13 mouse cellular contexts compared by ENCODE assay signal in the genomic region with DNA sequence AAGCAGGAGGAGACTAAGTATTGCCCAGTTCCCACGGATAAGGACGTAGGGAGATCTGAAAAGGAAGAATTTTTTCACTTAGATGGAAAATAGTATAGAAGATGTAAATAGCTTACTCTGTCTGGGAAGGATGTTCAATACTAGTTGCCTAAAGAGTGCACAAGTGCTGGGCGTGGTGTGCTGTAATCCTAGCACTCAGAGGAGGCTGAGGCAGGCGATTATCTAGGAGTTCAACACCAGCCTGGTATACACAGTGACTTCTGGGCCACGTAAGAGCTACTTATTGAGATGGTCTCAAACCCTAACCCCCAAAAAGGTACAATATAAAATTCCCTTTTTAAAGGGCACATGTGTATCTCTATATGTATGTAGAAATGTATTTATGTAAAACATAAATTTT. TPM values are rescaled to one million over a fixed set of nuclear protein-coding genes. Genes with fewer than 3 reads are reported as not detected.
DNase-seq lines count a peak whose midpoint lies in the region; ATAC-seq and TF ChIP-seq lines count a peak whose summit lies in the region.
"Had no signal": no experiment of that assay in that cellular context is flagged by ENCODE, and none has a peak within 500 bp of the region (broad histone marks: within the 10 kb centered on the region; RNA-seq: fewer than 3 reads in every experiment).

No protein-coding gene starts in this region.

- ATAC-seq in forebrain, embryonic 13.5 days = no peak
- no peak for ATAC-seq in forebrain, postnatal 0 days
- no peak for ATAC-seq in midbrain, embryonic 11.5 days (ENCODE audit: low FRiP score)
- ATAC-seq in limb, embryonic 14.5 days (ENCODE audit: low FRiP score, low read depth) = no peak
- no peak for ATAC-seq in neural tube, embryonic 15.5 days (ENCODE audit: low FRiP score)

- no peak for TF ChIP-seq CTCF in forebrain, postnatal 0 days (IDR thresholded peaks at IDR 0.05; ENCODE audit: low read depth)

- 77% methylated on average over 5 of the region's 5 CpGs for WGBS in forebrain, embryonic 13.5 days
- WGBS in forebrain, postnatal 0 days = 79% methylated on average over 5 of the region's 5 CpGs
- WGBS in midbrain, embryonic 10.5 days = 88% methylated on average over 5 of the region's 5 CpGs
- 88% methylated on average over 5 of the region's 5 CpGs for whole genome bisulfite sequencing in midbrain, embryonic 11.5 days
- WGBS in limb, embryonic 14.5 days = 86% methylated on average over 5 of the region's 5 CpGs
- WGBS in neural tube, embryonic 15.5 days = 86% methylated on average over 5 of the region's 5 CpGs

- DNase-seq in forebrain, postnatal 0 days = no peak
- DNase-seq in midbrain, embryonic 10.5 days (ENCODE audit: low spot score) = no peak
- no peak for DNase-seq in midbrain, embryonic 11.5 days (ENCODE audit: low spot score, missing footprints)
- DNase-seq in limb, embryonic 14.5 days (ENCODE audit: low spot score) = no peak
- no peak for DNase-seq in left cerebral cortex, postnatal 36 days (ENCODE audit: low spot score in 2 of 2)
- no peak for DNase-seq in kidney, adult 18-20 months
- DNase-seq: adrenal gland, postnatal 10 days; cerebellum, adult 9-11 months; heart, postnatal 10 days; lung, postnatal 36 days had no signal

- intact Hi-C loops in left cerebral cortex, postnatal 36 days (cut with DNase I) = no loop called here

- H3K9ac ChIP-seq in forebrain, embryonic 13.5 days = no peak overlapping the region
- H3K9ac ChIP-seq in forebrain, postnatal 0 days = no peak overlapping the region
- H3K9ac ChIP-seq in midbrain, embryonic 11.5 days (ENCODE audit: low read length) = no peak overlapping the region
- H3K9ac ChIP-seq in limb, embryonic 14.5 days (ENCODE audit: low read depth, low read length, severe bottlenecking) = no peak overlapping the region
- no peak overlapping the region for H3K9ac ChIP-seq in neural tube, embryonic 15.5 days (replicated peaks)

- H3K27me3 ChIP-seq in forebrain, embryonic 13.5 days = no peaks in the 10 kb centered on the region
- H3K27me3 ChIP-seq in forebrain, postnatal 0 days (ENCODE audit: insufficient read depth, low read length) = no peaks in the 10 kb centered on the region
- no peaks in the 10 kb centered on the region for H3K27me3 ChIP-seq in midbrain, embryonic 10.5 days (ENCODE audit: low read depth, poor library complexity, severe bottlenecking)
- H3K27me3 ChIP-seq in midbrain, embryonic 11.5 days (ENCODE audit: control insufficient read depth, insufficient read depth, low read length) = no peaks in the 10 kb centered on the region
- H3K27me3 ChIP-seq in limb, embryonic 14.5 days (ENCODE audit: control insufficient read depth, insufficient read depth, low read length) = no peaks in the 10 kb centered on the region
- H3K27me3 ChIP-seq in neural tube, embryonic 15.5 days (replicated peaks) = no peaks in the 10 kb centered on the region

- no peak overlapping the region for H3K4me3 ChIP-seq in forebrain, embryonic 13.5 days
- H3K4me3 ChIP-seq in forebrain, postnatal 0 days (ENCODE audit: low read depth, low read length) = no peak overlapping the region
- peak overlapping the region; percentile 99 for H3K4me3 ChIP-seq in midbrain, embryonic 10.5 days
- H3K4me3 ChIP-seq in midbrain, embryonic 11.5 days (ENCODE audit: low read depth, low read length) = no peak overlapping the region
- 0 out of 2 replicates have a peak overlapping the region, but pooled peaks have one; percentile 5 for H3K4me3 ChIP-seq in limb, embryonic 14.5 days (replicated peaks; ENCODE audit: low read length)
- H3K4me3 ChIP-seq in neural tube, embryonic 15.5 days (replicated peaks) = no peak overlapping the region

- peaks cover 21% of the 10 kb centered on the region for H3K4me1 ChIP-seq in forebrain, embryonic 13.5 days
- peaks cover 6% of the 10 kb centered on the region; the same call in 1 of the 2 replicates for H3K4me1 ChIP-seq in forebrain, postnatal 0 days (ENCODE audit: insufficient read depth)
- peaks cover 28% of the 10 kb centered on the region for H3K4me1 ChIP-seq in midbrain, embryonic 10.5 days
- peaks cover 8% of the 10 kb centered on the region; the same call in 1 of the 2 replicates for H3K4me1 ChIP-seq in midbrain, embryonic 11.5 days (ENCODE audit: control insufficient read depth, insufficient read depth, low read length)
- peaks cover 4% of the 10 kb centered on the region for H3K4me1 ChIP-seq in limb, embryonic 14.5 days (ENCODE audit: control insufficient read depth, insufficient read depth, low read length)
- H3K4me1 ChIP-seq in neural tube, embryonic 15.5 days = peaks cover 43% of the 10 kb centered on the region

- H3K9me3 ChIP-seq in forebrain, embryonic 13.5 days (replicated peaks) = no peaks in the 10 kb centered on the region
- H3K9me3 ChIP-seq in forebrain, postnatal 0 days (ENCODE audit: low read length) = no peaks in the 10 kb centered on the region
- H3K9me3 ChIP-seq in midbrain, embryonic 10.5 days (replicated peaks) = no peaks in the 10 kb centered on the region
- no peaks in the 10 kb centered on the region for H3K9me3 ChIP-seq in midbrain, embryonic 11.5 days (ENCODE audit: control insufficient read depth, low read length)
- H3K9me3 ChIP-seq in limb, embryonic 14.5 days (ENCODE audit: control insufficient read depth, low read length) = no peaks in the 10 kb centered on the region
- no peaks in the 10 kb centered on the region for H3K9me3 ChIP-seq in neural tube, embryonic 15.5 days (replicated peaks)

- peak overlapping the region; percentile 34 for H3K4me2 ChIP-seq in forebrain, embryonic 13.5 days
- no peak overlapping the region for H3K4me2 ChIP-seq in forebrain, postnatal 0 days (ENCODE audit: low read depth)
- no peak overlapping the region for H3K4me2 ChIP-seq in midbrain, embryonic 11.5 days
- 0 out of 2 replicates have a peak overlapping the region, but pooled peaks have one; percentile 17 for H3K4me2 ChIP-seq in limb, embryonic 14.5 days (replicated peaks; ENCODE audit: low read depth, low read length, severe bottlenecking)
- peak overlapping the region; percentile 22 for H3K4me2 ChIP-seq in neural tube, embryonic 15.5 days

- peaks cover 10% of the 10 kb centered on the region; the same call in 1 of the 2 replicates for H3K36me3 ChIP-seq in forebrain, embryonic 13.5 days (ENCODE audit: poor library complexity, severe bottlenecking)
- H3K36me3 ChIP-seq in forebrain, postnatal 0 days (ENCODE audit: insufficient read depth) = peaks cover 3% of the 10 kb centered on the region; the same call in 1 of the 2 replicates
- peaks cover 38% of the 10 kb centered on the region for H3K36me3 ChIP-seq in midbrain, embryonic 10.5 days
- H3K36me3 ChIP-seq in midbrain, embryonic 11.5 days (ENCODE audit: control insufficient read depth, insufficient read depth, low read length) = no peaks in the 10 kb centered on the region
- peaks cover 20% of the 10 kb centered on the region for H3K36me3 ChIP-seq in limb, embryonic 14.5 days (ENCODE audit: control insufficient read depth, insufficient read depth, low read length)
- no peaks in the 10 kb centered on the region for H3K36me3 ChIP-seq in neural tube, embryonic 15.5 days

- no peak overlapping the region for H3K27ac ChIP-seq in forebrain, embryonic 13.5 days
- H3K27ac ChIP-seq in forebrain, postnatal 0 days (ENCODE audit: low read depth, low read length) = no peak overlapping the region
- H3K27ac ChIP-seq in midbrain, embryonic 10.5 days (replicated peaks) = no peak overlapping the region
- H3K27ac ChIP-seq in midbrain, embryonic 11.5 days (ENCODE audit: low read depth, low read length) = no peak overlapping the region
- no peak overlapping the region for H3K27ac ChIP-seq in limb, embryonic 14.5 days (replicated peaks; ENCODE audit: low read depth, low read length)
- H3K27ac ChIP-seq in neural tube, embryonic 15.5 days (replicated peaks) = no peak overlapping the region
- H3K27ac ChIP-seq: left cerebral cortex, adult 2 months had no signal

- no peak for TF ChIP-seq POLR2A in limb, embryonic 14.5 days (IDR thresholded peaks at IDR 0.05; ENCODE audit: borderline replicate concordance, extremely low read depth, insufficient read depth, insufficient read length)

RNA-seq across cellular contexts. Expression of a gene that starts 1.0 kb away (rescaled TPM):
- polyA plus RNA-seq in forebrain, embryonic 13.5 days (2015; fragmentation: Nextera tagmentation; extraction: Ambion mirVana) = 26.1 and 29.3 TPM in 2 replicates
- 65.3 and 67.6 TPM in 2 replicates for total RNA-seq in forebrain, postnatal 0 days (2014; rRNA removed)
- 19.5 and 22.0 TPM in 2 replicates for polyA plus RNA-seq in forebrain, postnatal 0 days (2015; fragmentation: Nextera tagmentation; extraction: Ambion mirVana)
- polyA plus RNA-seq in midbrain, embryonic 10.5 days (2016; fragmentation: Nextera tagmentation; extraction: Ambion mirVana) = 24.5 and 27.9 TPM in 2 replicates
- polyA plus RNA-seq in midbrain, embryonic 11.5 days (2014; fragmentation: Nextera tagmentation; extraction: Ambion mirVana) = 31.7 and 32.9 TPM in 2 replicates
- polyA plus RNA-seq in limb, embryonic 14.5 days (2012; rRNA removed) = 91.7 and 123 TPM in 2 replicates
- 27.0 and 33.2 TPM in 2 replicates for polyA plus RNA-seq in limb, embryonic 14.5 days (2014; fragmentation: Nextera tagmentation; extraction: Ambion mirVana)
- 23.1 and 23.3 TPM in 2 replicates for polyA plus RNA-seq in neural tube, embryonic 15.5 days (2015; fragmentation: Nextera tagmentation; extraction: Ambion mirVana)
- 10 to 100 TPM; 69.6 to 87.1 TPM for total RNA-seq in left cerebral cortex, postnatal 36 days (2021)

Comparison
In these comparisons a context has a peak if more than half of its experiments do, and no peak if none do; other contexts are left out.
1. H3K4me2 ChIP-seq: peak in forebrain, embryonic 13.5 days (single experiment), limb, embryonic 14.5 days (single experiment) and neural tube, embryonic 15.5 days (single experiment); none in forebrain, postnatal 0 days (single experiment) and midbrain, embryonic 11.5 days (single experiment).
2. H3K4me3 ChIP-seq: peak in midbrain, embryonic 10.5 days (single experiment) and limb, embryonic 14.5 days (single experiment); none in forebrain, embryonic 13.5 days (single experiment), forebrain, postnatal 0 days (single experiment), midbrain, embryonic 11.5 days (single experiment) and neural tube, embryonic 15.5 days (single experiment).